Mouse (Mus musculus): ENCODE results near the gene Lrig3. TPM values are rescaled to one million over a fixed set of nuclear protein-coding genes. Genes with fewer than 3 reads are reported as not detected.

The Lrig3 gene
- total and polyA plus RNA-seq, 2 experiments from 2014 or later = 2.3 to 7.5 TPM

- H3K4me3 ChIP-seq (ENCODE audit: low read depth, low read length) = no peak overlapping the region
- 0 out of 2 replicates have a peak, but pooled peaks cover 8% of the 10 kb centered on the region for H3K36me3 ChIP-seq (ENCODE audit: insufficient read depth, low read length)
- WGBS = 97% methylated on average over 6 of the region's 6 CpGs
- no peak overlapping the region for H3K4me2 ChIP-seq (ENCODE audit: low read depth, low read length, poor library complexity, severe bottlenecking)
- H3K9me3 ChIP-seq (ENCODE audit: low read length) = no peaks in the 10 kb centered on the region
- DNase-seq (ENCODE audit: low spot score) (no peak), ATAC-seq (ENCODE audit: low FRiP score) (no peak)
- H3K27ac ChIP-seq (ENCODE audit: low read depth, low read length) = no peak overlapping the region
- H3K9ac ChIP-seq (replicated peaks; ENCODE audit: low read length, poor library complexity, severe bottlenecking) = no peak overlapping the region
- no peaks in the 10 kb centered on the region for H3K4me1 ChIP-seq (ENCODE audit: insufficient read depth, low read length)
- no peaks in the 10 kb centered on the region for H3K27me3 ChIP-seq (ENCODE audit: insufficient read depth, low read length)
- no peak for TF ChIP-seq CTCF (IDR thresholded peaks at IDR 0.05)
Measured at GRCm38 (mm10) chr10:126015644-126016043, 49.7 kb downstream of the Lrig3 start.

GRCm38 (mm10) chr10:126019350-126019991, 53.5 kb downstream of the Lrig3 start:
- 92% methylated on average over 15 of the region's 15 CpGs for WGBS
- DNase-seq (ENCODE audit: low spot score) = no peak
- Histone ChIP-seq H3K36me3 (ENCODE audit: insufficient read depth, low read length) (0 out of 2 replicates have a peak, but pooled peaks cover under 1% of the 10 kb centered on the region), H3K4me1 (ENCODE audit: insufficient read depth, low read length) (no peaks in the 10 kb centered on the region), H3K4me2 (ENCODE audit: low read depth, low read length, poor library complexity, severe bottlenecking) (no peak overlapping the region), H3K27me3 (ENCODE audit: insufficient read depth, low read length) (no peaks in the 10 kb centered on the region), H3K27ac (ENCODE audit: low read depth, low read length) (no peak overlapping the region), H3K9ac (replicated peaks; ENCODE audit: low read length, poor library complexity, severe bottlenecking) (no peak overlapping the region), H3K4me3 (ENCODE audit: low read depth, low read length) (no peak overlapping the region), H3K9me3 (ENCODE audit: low read length) (no peaks in the 10 kb centered on the region)
- no peak for ATAC-seq (ENCODE audit: low FRiP score)
- no peak for TF ChIP-seq CTCF (IDR thresholded peaks at IDR 0.05)

- no peak for TF ChIP-seq CTCF (IDR thresholded peaks at IDR 0.05)
- ATAC-seq (ENCODE audit: low FRiP score) = no peak
- Histone ChIP-seq H3K27me3 (ENCODE audit: insufficient read depth, low read length) (no peaks in the 10 kb centered on the region), H3K4me2 (ENCODE audit: low read depth, low read length, poor library complexity, severe bottlenecking) (no peak overlapping the region), H3K9ac (replicated peaks; ENCODE audit: low read length, poor library complexity, severe bottlenecking) (no peak overlapping the region), H3K9me3 (ENCODE audit: low read length) (no peaks in the 10 kb centered on the region), H3K36me3 (ENCODE audit: insufficient read depth, low read length) (no peaks in the 10 kb centered on the region), H3K4me1 (ENCODE audit: insufficient read depth, low read length) (no peaks in the 10 kb centered on the region), H3K4me3 (ENCODE audit: low read depth, low read length) (no peak overlapping the region), H3K27ac (ENCODE audit: low read depth, low read length) (no peak overlapping the region)
- 46% methylated on average over 8 of the region's 8 CpGs for WGBS
- DNase-seq (ENCODE audit: low spot score) = peak; percentile 19
Measured at GRCm38 (mm10) chr10:126028574-126029440, 62.8 kb downstream of the Lrig3 start.

- Histone ChIP-seq H3K9me3 (ENCODE audit: low read length) (no peaks in the 10 kb centered on the region), H3K4me3 (ENCODE audit: low read depth, low read length) (no peak overlapping the region), H3K9ac (replicated peaks; ENCODE audit: low read length, poor library complexity, severe bottlenecking) (no peak overlapping the region), H3K36me3 (ENCODE audit: insufficient read depth, low read length) (no peaks in the 10 kb centered on the region), H3K27me3 (ENCODE audit: insufficient read depth, low read length) (no peaks in the 10 kb centered on the region), H3K4me1 (ENCODE audit: insufficient read depth, low read length) (no peaks in the 10 kb centered on the region), H3K4me2 (ENCODE audit: low read depth, low read length, poor library complexity, severe bottlenecking) (no peak overlapping the region), H3K27ac (ENCODE audit: low read depth, low read length) (no peak overlapping the region)
- 69% methylated on average over 7 of the region's 7 CpGs for WGBS
- ATAC-seq (ENCODE audit: low FRiP score) (no peak), DNase-seq (ENCODE audit: low spot score) (no peak)
- TF ChIP-seq CTCF (IDR thresholded peaks at IDR 0.05) = no peak
Measured at GRCm38 (mm10) chr10:126029441-126030114, 63.6 kb downstream of the Lrig3 start.

- Histone ChIP-seq H3K4me1 (ENCODE audit: insufficient read depth, low read length) (no peaks in the 10 kb centered on the region), H3K4me2 (ENCODE audit: low read depth, low read length, poor library complexity, severe bottlenecking) (no peak overlapping the region), H3K4me3 (ENCODE audit: low read depth, low read length) (no peak overlapping the region), H3K27ac (ENCODE audit: low read depth, low read length) (no peak overlapping the region), H3K27me3 (ENCODE audit: insufficient read depth, low read length) (no peaks in the 10 kb centered on the region), H3K9ac (replicated peaks; ENCODE audit: low read length, poor library complexity, severe bottlenecking) (no peak overlapping the region), H3K36me3 (ENCODE audit: insufficient read depth, low read length) (no peaks in the 10 kb centered on the region), H3K9me3 (ENCODE audit: low read length) (no peaks in the 10 kb centered on the region)
- WGBS = 76% methylated on average over 3 of the region's 3 CpGs
- TF ChIP-seq CTCF (IDR thresholded peaks at IDR 0.05) = no peak
- DNase-seq (ENCODE audit: low spot score) = no peak
- ATAC-seq (ENCODE audit: low FRiP score) = no peak
Measured at GRCm38 (mm10) chr10:126056881-126057280, 90.9 kb downstream of the Lrig3 start.

All from midbrain, postnatal 0 days (tissue).